Mouse (Mus musculus) liver (tissue): Measurements from ENCODE around the gene Pde4b.

Source experiments
- DNase-seq: peaks from one replicate; pipeline ENCODE4 v3.0.0-alpha.2; 2020; ENCODE audit warnings: mixed read lengths

Gene Pde4b

DNA sequence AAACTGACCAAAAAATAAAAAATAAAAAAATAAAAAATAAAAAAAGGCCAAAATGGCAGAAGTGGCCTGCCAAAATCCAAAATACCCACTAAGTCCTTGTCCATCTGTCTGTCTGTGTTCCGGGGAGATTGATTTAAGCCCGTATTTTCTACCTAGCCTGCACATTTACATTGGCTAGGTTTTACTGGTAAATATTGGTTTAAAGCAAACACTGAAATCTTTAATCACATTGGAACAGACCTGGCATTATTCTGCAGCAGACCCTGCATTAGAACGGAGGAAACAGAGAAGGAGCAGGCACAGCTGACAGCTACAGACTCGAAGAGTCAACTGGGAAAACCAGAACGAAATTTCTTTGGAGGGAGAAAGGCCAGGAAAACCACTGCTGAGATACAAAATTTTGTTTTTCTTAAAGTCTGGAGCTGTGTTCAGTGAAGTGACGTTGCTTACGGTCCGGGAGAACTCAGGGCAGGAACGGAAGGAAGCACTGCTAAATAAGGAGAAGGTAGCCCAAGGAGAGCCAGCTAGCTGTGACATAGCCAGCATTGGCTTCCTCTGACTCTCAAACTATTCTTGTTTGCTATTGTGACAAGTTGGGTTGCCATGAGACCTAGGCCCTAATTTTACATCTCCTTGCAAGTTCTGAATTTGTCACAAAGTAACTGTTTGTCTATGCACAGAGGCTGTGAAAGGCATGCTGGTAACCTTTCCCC lies 470.3 kb downstream of the Pde4b start:
- DNase-seq, result no peak

DNA sequence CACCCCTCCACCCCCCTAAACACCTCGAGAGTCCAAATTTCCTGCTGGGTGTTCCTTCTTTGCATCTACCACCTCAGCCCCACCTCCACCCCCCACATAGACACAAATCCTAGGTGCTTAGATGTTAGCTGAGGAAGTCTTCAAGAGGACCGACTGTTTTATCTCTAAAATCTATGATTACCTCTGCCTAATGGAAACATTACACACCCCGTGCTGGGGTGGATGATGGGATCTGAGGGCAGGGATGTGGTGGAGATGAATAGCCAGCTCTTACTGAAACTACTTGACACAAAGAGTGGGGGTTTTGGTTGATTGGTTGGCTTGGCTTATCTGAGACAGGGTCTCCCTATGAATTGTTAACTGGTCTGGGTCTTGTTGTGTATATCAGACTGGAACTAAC lies 471.0 kb downstream of the Pde4b start:
- no peak for DNase-seq

DNA sequence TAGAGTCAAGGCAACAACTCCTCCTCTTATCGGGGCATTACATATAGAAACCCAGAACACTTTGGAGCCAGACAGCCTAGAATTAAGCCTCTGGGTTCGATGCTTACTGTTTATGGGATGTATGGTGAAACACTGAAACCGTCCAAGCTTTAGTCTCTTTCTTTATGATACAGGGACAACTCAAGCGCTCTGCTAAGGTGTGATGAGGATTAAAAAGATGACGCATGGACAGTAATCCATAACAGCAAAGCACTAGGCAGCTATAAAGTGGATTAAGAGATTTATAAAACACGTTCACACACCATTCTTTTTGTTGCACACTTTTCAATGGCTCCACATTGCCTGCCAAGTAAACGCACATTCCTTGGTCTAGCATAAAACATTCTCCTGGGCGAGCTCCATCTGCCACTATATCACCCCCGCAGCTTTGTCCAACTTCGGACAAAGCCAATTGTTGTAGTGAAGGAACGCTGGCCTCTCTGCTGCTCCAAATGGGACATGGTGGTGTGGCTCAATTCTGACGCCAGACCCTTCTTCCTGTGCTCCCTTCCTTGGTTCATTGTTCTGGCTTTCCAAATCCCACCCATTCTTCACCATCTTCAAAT lies 473.4 kb downstream of the Pde4b start:
- no peak for DNase-seq

DNA sequence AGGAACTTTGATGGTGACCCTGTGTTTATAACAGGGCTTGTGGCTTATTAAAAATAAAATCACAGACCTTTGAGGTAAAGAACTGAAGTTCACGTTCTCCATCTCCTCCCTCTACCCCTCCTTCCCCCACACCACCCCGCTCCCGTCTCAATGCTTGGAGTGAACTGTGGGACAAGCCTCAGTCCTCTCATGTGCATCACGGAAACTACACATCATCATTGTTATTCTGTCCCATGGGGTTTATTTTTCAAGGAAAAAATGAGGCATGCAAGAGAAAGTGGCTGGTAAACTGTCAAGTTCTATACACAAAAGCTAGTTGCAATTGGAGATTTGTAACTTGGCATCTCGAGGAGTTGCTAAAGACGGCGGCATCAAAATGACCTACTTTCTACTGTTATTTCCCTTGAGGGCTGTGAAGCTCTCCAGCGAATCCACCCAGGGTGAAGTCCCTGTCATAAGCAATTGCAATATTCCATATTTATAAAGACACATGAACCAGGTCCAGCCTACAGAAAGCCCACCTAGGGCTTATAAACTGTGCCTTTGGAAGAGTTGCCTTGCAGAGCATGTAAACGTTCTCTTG lies 476.0 kb downstream of the Pde4b start:
- DNase-seq, result no peak

DNA sequence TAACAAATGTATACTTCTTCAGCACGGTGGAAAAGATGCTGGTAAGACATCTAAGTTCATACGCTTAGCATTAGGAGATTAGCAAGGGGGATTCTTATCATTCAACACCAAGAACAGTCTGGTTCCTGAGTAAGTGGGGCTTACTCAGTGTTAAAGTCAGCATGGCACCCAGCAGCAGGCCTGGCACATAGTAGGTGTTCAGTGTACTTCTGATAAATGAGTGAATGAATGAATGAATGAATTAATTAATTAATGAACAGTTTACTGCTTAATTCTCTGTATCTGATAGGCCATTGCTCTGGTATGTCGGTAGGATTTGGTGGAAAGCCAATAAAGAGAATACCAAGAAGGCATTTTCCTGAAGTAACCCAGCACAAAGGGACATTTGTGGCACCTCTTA lies 476.9 kb downstream of the Pde4b start:
- no peak for DNase-seq

DNA sequence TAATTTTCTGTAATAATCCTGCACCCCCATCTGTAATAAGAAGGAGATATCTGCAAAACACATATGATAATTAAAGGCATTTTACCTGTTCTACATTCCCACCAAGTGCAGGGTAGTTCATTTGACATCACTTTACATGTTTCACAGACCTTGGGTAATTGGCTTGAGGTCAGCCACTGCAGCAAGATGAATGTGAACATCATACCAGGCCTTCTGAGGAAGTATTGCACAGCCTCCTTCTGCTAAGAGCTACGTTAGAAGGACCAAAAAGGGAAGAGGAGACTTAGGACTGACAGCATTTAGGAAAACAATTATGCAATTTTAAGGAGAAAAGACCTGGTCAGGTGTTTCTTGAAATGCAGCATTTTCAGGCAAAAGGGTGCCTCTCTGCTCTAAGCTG lies 479.1 kb downstream of the Pde4b start:
- no peak for DNase-seq

DNA sequence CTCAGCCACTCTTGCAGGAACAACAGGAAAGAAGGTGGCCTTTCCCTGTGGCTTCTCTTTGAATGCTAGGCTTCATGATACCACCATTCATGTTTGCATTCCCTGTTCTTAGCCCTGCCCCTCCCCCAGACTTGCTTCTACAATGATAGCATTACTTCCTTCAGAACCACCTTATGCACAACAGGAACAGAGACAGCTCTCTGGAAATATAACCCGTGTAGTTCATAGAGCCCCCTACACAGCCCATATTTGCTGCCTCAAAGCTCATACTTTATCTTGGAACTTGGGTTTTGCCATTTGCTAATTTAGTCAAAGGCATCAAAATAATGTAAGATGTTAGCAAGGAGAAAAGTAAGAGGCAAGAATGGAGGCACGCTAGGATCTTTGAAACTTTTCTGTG lies 479.8 kb downstream of the Pde4b start:
- peak; percentile 22 for DNase-seq

DNA sequence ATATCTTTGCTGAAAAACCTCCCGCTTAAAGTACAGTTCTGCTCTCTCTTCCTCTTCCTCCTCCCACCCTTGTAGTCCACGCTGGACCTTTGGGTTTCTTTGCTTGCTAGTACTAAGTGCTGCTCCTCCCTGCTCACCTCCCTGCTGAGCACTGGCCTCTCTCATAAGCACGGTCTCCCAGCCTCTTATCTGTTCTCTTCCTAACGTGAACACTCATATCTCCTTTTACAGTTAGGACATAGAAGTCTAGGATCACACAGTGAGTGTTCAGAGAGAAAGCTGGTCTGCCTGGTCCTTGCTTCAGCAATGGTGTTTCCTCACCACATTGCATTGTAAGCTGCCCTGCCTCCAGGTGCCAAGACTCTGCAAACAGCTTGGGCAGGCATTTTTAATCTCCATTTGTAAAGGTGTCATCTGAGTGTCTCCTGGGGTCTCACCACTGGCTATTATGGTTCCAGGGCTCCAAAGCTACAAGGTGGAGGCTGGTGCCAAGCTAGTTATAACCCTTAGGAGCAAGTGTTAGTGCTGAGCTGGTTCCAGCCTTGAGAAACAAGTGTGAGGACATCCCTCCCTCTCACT lies 480.4 kb downstream of the Pde4b start:
- DNase-seq, result peak; percentile 47

DNA sequence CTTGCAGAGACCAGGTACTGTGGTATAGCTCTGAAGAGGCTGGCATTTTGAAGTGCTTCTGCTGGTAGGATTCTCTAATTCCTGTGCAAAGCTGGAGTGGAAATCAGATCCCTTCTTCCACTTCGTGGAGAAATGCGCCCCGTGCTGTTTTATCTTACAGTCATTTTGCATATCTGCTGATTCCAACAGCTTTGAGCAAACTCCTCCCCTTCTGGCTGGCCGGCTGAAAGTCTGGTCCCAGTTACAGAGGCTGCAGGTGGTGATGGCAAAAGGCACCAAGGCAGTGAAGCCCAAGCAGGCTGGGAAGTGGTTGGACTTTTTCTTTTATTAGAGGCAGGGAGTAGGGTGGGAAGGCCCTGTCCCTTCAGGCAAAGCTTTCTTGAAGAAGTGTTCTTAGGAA lies 481.2 kb downstream of the Pde4b start:
- DNase-seq, result peak; percentile 70

DNA sequence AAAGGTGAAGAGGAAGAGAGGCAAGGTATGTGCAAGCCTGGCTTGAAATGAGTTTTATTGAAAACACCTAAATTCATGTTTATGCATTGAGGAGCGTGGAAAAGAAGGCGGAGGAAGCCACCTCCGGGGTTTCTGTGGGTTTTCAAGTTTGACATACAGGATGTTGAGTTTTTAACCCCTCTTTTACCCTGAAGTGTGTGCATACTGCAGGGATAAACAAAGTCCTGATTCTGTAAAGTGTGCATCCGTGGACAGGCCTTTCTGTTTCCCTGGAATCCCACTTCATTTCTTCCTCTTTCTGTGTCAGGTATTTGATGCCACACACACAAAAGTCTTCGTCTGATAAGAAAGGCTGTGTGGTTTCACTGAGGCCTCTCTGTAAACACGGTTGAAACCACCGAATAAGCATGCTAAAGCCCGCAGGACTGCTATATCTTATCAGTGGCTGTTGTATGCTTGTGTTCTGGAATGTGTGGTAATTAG lies 481.8 kb downstream of the Pde4b start:
- peak; percentile 26 for DNase-seq

DNA sequence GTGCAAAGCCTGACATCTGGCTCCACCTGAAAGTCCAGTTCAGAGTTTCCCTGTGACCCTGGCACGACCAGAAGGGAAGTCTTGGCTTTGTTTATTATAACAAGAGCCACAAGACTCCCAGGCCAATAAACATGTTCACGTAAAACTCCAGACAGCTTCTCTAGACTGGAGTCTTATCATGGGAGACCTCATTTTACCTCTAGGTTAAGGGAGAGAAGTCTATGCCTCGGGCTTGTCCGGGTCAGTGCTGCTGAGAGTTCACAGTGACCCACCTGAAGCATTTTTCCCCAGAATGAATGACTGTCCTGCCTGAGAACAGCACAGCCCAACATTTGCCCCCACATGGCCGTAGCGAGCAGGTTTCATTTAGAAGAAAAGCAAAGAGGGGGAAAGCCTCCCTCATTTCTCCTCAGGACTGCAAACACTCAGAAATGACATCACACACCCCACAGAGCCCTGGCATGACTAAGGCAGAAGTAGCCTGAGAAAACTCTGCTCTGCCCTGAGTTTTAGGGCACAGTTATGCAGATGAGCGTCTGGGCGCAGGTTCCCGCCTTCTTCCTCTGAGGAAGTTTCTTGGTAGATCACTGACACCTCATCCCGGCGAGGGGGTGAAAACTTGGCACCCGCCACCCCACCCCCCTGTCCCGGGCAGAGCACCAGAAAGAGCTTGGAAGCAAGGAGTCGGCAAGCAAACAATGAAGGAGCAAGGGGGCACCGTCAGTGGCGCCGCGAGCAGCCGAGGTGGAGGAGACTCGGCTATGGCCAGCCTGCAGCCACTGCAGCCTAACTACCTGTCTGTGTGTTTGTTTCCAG lies 482.8 kb downstream of the Pde4b start:
- peak; percentile 64 for DNase-seq

DNA sequence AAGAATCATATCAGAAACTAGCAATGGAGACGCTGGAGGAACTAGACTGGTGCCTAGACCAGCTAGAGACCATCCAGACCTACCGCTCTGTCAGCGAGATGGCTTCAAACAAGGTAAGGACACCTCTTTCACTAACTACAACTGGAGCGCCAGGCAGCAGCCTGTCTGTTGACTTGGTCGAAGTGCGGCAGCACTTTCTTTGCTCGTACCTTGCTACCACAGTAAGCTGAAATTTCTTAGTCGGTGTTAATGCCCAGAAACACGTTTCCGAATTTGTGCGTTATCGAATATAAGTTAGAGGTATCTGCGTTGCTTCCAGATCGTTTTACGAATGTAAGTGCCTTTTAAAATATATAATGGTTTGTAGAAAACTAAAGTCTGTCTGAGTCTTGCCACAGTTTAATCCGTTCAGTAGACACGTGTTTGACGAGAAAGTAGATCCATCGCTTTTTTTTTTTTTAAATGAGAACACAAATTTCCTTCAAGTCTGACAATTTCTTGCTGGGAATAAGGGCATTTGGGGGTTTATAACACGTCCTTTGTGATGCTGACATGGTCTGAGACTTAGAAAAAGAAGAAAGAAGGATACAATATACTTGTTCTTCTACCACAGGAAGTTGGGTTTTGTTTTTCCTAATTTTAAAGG lies 483.5 kb downstream of the Pde4b start:
- DNase-seq, result peak; percentile 52

DNA sequence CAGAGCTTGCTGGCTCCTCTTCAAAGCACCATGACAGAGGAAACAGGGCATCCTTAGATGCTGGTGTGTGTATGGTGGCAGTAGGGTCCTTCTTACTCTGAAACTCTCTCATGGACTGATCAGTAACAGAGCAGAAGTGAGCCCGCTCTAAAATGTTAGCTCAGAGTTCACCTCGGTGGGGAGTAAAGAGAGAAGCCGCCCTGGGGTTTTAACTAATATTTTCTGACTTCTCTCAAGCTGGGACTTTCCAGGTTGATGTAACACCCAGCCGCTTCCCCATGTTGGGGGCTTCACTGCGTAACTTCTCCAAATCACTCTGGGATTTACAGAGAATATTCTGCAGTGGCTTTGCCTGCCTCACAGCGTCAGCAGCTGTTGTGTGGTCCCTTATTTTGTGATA lies 484.7 kb downstream of the Pde4b start:
- DNase-seq, result no peak

DNA sequence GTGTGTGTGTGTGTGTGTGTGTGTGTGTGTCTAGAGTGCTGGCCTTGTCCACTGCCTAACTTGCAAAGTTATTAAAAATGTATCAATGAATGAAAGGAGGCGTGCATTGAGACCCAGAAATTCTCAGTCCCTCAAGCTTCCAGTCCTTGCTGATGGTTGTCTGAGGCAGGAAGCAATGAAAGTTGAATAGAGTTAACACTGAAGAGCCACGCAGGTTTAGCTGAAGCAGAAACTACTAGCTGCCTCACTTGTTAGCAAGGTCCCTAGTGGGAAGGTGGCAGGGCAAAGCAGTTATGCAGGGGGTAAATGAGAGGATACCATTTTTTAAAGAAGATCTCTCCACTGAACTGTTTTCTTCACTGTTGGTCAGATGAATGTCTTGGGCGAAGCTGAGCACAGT lies 485.2 kb downstream of the Pde4b start:
- no peak for DNase-seq

DNA sequence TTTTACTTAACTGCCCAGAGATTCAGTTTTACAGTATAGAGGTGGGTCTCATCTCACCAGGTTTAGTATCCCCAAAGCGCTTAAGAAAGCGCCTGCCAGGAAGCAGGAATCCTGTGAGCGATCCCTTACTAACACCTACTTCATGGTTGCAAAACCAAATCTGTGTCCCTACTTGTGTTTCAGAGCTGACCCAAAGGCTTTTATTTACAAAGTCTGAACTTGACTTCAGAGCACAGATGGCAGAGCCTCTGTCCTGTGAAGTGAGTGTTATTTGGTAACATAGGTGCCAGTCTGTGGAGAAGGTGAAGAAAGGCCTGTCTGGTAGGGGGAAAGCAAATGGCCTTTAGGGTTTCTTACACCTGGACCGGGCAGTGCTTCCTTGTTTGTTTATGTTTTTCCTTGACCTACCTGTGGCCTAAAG lies 486.0 kb downstream of the Pde4b start:
- DNase-seq, result no peak

DNA sequence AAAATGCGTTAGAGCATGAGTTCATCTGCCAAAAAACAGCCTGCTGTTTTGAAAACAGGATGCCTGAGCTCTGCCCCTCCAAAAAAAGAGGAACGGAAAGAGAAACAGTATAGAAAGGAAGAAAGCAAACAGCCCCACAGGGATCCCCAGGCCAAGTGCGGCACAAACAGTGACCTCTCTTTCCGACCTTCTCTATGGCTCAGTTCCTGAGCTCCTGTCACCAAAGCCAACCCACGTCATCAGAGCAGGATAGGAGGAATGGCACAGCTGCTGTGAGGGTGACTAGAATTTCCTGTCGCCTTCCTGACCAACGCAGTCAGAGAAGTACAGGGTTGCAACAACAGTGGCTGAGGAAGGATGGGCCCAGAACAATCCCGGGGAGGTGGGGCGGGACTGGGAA lies 486.9 kb downstream of the Pde4b start:
- peak; percentile 9 for DNase-seq

DNA sequence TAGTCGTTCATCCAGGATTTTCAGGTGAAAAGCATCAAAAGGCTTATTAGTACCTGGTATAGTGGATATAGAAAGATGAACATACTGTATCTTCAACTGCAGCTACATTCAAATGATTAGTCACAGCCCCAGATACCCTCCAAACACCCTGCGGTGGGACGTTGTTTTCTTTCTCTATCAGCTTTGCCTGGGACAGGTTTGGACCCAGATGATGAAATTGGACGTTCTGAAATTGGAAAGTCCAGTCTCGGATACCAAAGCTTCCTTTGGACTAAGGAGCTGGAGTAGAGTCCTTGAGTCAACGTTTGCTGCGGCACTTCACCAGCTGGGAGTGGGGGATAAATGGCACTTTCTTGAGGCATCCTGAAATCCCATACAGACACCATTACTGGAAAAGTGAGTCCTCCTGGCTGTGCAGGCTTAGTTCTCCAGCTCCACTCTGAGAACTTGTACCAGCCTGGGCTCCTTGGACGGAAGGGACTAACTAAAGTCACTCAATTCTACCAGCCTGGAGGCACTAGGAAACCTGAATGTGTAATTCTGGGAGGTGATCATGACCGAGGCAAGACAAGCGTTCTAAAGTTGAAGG lies 487.4 kb downstream of the Pde4b start:
- DNase-seq, result no peak

DNA sequence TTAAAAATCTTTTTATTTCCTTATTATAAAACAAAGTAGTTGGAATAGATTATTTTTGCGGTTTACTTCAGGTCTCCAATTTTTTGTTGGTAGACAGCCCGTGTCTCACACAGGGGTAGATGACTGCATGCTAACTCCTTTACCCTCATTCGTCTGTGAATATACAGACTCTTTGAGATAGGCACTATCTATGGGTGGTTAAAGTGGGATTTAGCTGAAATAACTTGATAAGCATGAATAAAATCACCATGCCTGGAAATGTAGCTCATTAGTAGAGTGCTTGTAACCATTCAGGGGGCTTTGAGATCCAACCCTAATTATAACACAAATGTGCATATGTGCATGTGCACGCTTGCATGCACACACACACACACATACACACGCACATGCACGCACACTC lies 488.8 kb downstream of the Pde4b start:
- DNase-seq, result no peak

DNA sequence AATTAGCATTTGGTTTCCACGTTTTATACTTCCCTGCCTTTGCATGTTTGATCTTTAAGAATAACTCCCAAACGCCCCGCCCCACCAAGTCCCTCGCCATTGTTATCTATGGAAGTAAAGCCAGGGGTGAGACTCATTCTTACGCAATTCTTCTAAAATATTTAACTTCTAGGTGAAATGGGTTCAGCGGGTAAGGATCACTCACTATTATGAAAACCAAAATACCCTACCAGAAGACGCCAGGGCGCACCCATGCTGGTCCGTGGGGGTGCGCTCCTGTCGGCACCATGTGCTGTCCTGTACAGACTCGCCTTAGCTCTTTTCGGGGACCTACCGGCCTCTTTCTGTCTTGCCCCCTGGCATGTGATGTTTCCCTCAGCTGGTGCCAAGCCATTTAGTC lies 490.3 kb downstream of the Pde4b start:
- no peak for DNase-seq

DNA sequence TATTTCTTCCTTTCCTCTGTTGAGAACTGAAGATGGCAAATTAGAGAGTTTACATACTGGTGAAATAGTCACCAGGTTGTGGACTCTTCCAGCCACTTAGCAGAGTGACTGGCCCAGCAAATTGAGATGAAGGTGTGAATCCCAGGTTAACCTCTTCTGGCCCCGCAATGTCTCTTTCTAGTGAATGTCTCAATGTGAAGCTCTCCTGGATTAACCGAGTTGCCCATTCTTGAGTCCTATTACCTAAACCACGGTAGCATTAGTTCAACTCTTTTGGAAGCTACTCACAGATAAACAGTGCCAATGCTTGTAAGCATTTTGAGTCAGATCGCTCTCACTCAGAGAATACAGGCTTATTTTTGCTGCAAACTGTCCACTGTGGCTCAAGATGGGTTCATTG lies 491.7 kb downstream of the Pde4b start:
- DNase-seq, result no peak

DNA sequence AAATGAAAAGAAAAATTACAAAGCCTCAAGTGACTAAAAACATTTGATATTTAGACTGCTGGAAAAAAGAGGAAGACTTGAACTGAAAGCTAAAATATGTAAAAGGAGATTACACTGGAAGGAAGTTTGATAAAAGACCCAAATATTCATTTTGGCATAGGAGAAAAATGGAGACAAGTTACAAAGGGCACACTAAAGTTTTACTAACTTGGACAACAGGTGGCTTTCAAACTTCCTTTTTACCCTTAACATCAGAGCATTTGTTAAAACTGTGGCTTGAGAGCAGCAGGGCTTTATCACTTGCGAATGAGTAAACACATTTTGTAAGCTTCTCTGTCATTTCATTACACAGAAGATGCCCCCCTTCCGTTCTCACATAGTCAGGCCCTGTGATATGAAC lies 492.4 kb downstream of the Pde4b start:
- DNase-seq, result no peak

DNA sequence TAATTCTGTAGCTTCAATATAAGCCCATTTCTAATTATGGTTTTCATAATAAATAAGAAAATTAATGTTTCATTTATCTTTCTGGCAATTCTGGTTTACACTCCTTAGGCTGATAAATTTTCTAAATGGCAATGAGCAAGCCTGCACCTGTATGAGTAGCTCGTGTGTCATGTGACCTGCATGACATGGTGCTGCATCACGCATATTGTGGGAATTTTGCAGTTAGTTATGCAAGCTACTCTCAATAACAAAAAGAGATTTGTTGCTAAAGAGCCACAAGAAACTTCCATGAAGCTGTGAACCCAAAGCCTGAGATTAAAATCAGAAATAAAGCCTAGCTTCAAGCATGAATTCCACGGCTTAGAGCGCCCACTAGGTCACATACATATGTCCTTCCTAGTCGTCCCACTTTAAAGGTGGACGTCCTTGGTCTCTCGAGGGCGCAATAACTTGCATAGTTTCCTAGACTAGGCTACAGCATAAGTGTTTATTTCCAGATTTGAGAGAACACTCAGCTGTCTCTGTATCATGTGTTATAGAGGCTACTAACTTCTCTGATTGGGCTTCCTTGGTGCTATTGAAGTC lies 494.9 kb downstream of the Pde4b start:
- no peak for DNase-seq
